Mouse (Mus musculus): ENCODE data around the gene Nek2.

GRCm38 (mm10) chr1:191842247-191842646 lies 21.0 kb downstream of the Nek2 start:
- no peak for TF ChIP-seq CTCF (IDR thresholded peaks at IDR 0.05; ENCODE audit: low read depth, low read length)
- no peak for TF ChIP-seq GATA2 (IDR thresholded peaks at IDR 0.05; ENCODE audit: borderline replicate concordance, low read depth, low read length)
- TF ChIP-seq TAL1 (conservative IDR thresholded peaks at IDR 0.05; ENCODE audit: low read depth, low read length), result no peak
